Mouse (Mus musculus): ENCODE results near the gene Rwdd3. TPM values are rescaled to one million over a fixed set of nuclear protein-coding genes. Genes with fewer than 3 reads are reported as not detected.
A peak's percentile ranks its signal among the peaks of the same experiment; 100 is the strongest.

The Rwdd3 gene
- polyA plus RNA-seq, 1 experiment from 2014 or later, result 3.2 TPM

DNA sequence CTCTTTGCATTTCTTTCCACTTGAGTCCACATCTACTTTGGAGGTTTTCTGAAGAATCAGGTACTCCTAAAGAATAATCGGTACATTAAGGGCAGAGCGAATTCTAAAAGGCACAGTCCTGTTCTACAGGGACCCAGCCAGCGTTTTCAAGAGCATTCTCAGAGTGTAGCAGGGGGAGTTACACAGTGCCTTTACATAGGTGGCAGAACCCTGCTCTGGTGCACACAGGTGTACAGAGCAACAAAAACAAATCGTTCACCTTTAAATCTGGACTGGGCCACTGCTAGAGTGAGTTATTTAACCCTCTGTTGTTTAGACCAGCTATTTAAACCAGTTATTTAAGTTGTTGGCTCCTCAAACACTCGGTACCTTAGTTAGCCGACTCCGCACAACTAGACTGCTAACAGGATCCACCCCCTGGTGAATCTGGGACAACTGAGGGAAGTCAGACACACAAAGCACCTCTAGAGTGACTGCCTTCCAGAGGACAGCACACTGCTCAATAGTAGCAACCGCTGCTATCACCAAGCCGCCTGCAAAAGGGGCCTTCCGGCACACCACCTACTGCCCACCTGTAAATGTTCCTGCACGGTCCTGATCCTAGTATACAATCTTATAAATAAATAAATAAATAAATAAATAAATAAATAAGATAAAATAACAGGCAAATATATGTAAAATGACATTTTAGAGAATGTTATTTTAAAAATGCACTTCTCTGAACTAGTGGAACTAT, 14.9 kb downstream of the Rwdd3 start:
- H3K4me1 ChIP-seq (replicated peaks), result peaks cover 21% of the 10 kb centered on the region
- 58% methylated on average over 11 of the region's 11 CpGs for WGBS
- no peak overlapping the region for H3K4me3 ChIP-seq
- H3K27ac ChIP-seq, result 0 out of 2 replicates have a peak overlapping the region, but pooled peaks have one; percentile 5
- no peaks in the 10 kb centered on the region for H3K27me3 ChIP-seq (ENCODE audit: insufficient read depth, poor library complexity, severe bottlenecking)
- H3K36me3 ChIP-seq, result no peaks in the 10 kb centered on the region
- DNase-seq (ENCODE audit: low spot score), result no peak
- no peaks in the 10 kb centered on the region for H3K9me3 ChIP-seq

- H3K27ac ChIP-seq, result no peak overlapping the region
- H3K4me1 ChIP-seq (replicated peaks), result peaks cover 21% of the 10 kb centered on the region
- H3K27me3 ChIP-seq (ENCODE audit: insufficient read depth, poor library complexity, severe bottlenecking), result no peaks in the 10 kb centered on the region
- peak overlapping the region; percentile 13; the same call in 1 of the 2 replicates for H3K4me3 ChIP-seq
- no peaks in the 10 kb centered on the region for H3K9me3 ChIP-seq
- WGBS, result 22% methylated on average over 7 of the region's 7 CpGs
- H3K36me3 ChIP-seq, result no peaks in the 10 kb centered on the region
- peak; percentile 17 for DNase-seq (ENCODE audit: low spot score)
Observed at GRCm38 (mm10) chr3:121156043-121156442, 15.5 kb downstream of the Rwdd3 start.

GRCm38 (mm10) chr3:121133937-121134336, 37.6 kb downstream of the Rwdd3 start:
- no peak for DNase-seq (ENCODE audit: low spot score)
- WGBS, result 87% methylated on average over 11 of the region's 11 CpGs
- H3K4me3 ChIP-seq, result no peak overlapping the region
- no peaks in the 10 kb centered on the region for H3K9me3 ChIP-seq
- no peak overlapping the region for H3K27ac ChIP-seq
- H3K36me3 ChIP-seq, result no peaks in the 10 kb centered on the region
- no peaks in the 10 kb centered on the region for H3K27me3 ChIP-seq (ENCODE audit: insufficient read depth, poor library complexity, severe bottlenecking)
- no peaks in the 10 kb centered on the region for H3K4me1 ChIP-seq (replicated peaks)

- Histone ChIP-seq H3K36me3 (no peaks in the 10 kb centered on the region), H3K27ac (no peak overlapping the region), H3K27me3 (ENCODE audit: insufficient read depth, poor library complexity, severe bottlenecking) (no peaks in the 10 kb centered on the region), H3K4me3 (no peak overlapping the region), H3K9me3 (no peaks in the 10 kb centered on the region), H3K4me1 (replicated peaks) (no peaks in the 10 kb centered on the region)
- 85% methylated on average over 5 of the region's 5 CpGs for WGBS
- no peak for DNase-seq (ENCODE audit: low spot score)
Observed at GRCm38 (mm10) chr3:121133039-121133438, 38.5 kb downstream of the Rwdd3 start.

DNA sequence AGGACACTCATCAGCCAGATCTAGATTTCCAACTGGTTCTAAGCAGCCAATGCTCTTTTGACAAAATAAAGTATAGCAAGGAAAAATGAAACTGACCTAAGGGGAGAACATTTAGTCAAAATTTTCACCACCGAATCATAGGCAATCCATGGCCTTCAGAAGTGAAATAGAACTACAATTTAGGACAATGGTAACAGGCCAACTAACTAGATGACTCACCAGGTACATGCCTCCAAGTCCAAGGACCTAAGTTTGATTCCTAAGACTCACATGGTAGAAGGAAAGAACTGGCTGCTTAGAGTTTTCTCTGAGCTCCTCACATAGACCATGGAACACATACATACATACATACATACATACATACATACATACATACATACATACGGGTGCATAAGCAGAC, 44.3 kb downstream of the Rwdd3 start:
- H3K27ac ChIP-seq, result no peak overlapping the region
- no peaks in the 10 kb centered on the region for H3K9me3 ChIP-seq

DNA sequence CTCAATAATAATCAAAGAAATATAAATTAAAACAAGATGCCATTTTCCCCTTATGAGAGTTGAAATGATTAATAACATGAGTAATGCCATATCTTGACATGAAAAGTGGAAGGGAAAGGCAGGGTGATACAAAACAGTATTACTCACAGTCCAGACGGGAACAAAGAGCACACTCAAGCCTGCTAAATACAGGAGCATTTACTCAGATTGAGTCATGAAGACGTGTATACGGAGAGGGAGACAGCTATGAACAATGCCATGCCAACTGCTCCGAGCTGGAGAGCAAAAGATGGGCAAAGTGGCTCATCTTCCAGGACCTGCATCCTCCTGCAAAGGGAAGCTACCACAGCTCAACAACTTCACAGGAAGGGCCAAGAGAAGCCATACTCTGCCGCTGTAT, 45.0 kb downstream of the Rwdd3 start:
- H3K4me3 ChIP-seq, result no peak overlapping the region
- no peak for DNase-seq (ENCODE audit: low spot score)
- no peaks in the 10 kb centered on the region for H3K9me3 ChIP-seq
- WGBS, result 90% methylated on average over 5 of the region's 5 CpGs
- no peaks in the 10 kb centered on the region for H3K4me1 ChIP-seq (replicated peaks)
- H3K27ac ChIP-seq, result no peak overlapping the region
- H3K27me3 ChIP-seq (ENCODE audit: insufficient read depth, poor library complexity, severe bottlenecking), result no peaks in the 10 kb centered on the region
- H3K36me3 ChIP-seq, result no peaks in the 10 kb centered on the region

More for the DNA sequence above, 44.3 kb downstream of the Rwdd3 start:
- Histone ChIP-seq H3K36me3 (no peaks in the 10 kb centered on the region), H3K4me1 (replicated peaks) (no peaks in the 10 kb centered on the region), H3K27me3 (ENCODE audit: insufficient read depth, poor library complexity, severe bottlenecking) (no peaks in the 10 kb centered on the region), H3K4me3 (no peak overlapping the region)
- no peak for DNase-seq (ENCODE audit: low spot score)
- 88% methylated on average over 2 of the region's 2 CpGs for WGBS

- Histone ChIP-seq H3K4me3 (no peak overlapping the region), H3K27ac (no peak overlapping the region), H3K27me3 (ENCODE audit: insufficient read depth, poor library complexity, severe bottlenecking) (no peaks in the 10 kb centered on the region), H3K9me3 (no peaks in the 10 kb centered on the region), H3K36me3 (no peaks in the 10 kb centered on the region), H3K4me1 (replicated peaks) (no peaks in the 10 kb centered on the region)
- WGBS, result 86% methylated on average over 5 of the region's 5 CpGs
- DNase-seq (ENCODE audit: low spot score), result no peak
Observed at GRCm38 (mm10) chr3:121121072-121121471, 50.4 kb downstream of the Rwdd3 start.

DNA sequence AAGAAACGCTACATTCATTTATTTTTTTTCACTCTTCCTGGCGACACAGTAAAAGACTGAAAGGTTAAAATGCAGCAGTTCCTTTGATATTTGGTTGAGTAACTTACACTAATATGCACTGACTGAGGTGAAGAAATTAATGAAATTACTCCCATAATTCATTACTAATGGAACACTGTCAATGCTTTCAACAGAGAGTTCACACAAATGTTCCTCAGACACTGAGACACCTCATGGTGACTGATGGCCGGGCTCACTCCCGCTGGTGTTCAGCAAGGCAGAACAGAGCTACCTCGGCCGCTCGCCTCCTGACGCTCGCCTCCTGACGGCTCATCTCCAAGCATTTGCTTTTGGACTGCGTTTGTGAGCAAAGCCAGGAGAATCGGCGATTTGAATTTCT, 54.9 kb downstream of the Rwdd3 start:
- no peak for DNase-seq (ENCODE audit: low spot score)
- no peaks in the 10 kb centered on the region for H3K4me1 ChIP-seq (replicated peaks)
- no peaks in the 10 kb centered on the region for H3K27me3 ChIP-seq (ENCODE audit: insufficient read depth, poor library complexity, severe bottlenecking)
- no peaks in the 10 kb centered on the region for H3K36me3 ChIP-seq
- H3K4me3 ChIP-seq, result no peak overlapping the region
- no peaks in the 10 kb centered on the region for H3K9me3 ChIP-seq
- no peak overlapping the region for H3K27ac ChIP-seq
- WGBS, result 77% methylated on average over 13 of the region's 13 CpGs

DNA sequence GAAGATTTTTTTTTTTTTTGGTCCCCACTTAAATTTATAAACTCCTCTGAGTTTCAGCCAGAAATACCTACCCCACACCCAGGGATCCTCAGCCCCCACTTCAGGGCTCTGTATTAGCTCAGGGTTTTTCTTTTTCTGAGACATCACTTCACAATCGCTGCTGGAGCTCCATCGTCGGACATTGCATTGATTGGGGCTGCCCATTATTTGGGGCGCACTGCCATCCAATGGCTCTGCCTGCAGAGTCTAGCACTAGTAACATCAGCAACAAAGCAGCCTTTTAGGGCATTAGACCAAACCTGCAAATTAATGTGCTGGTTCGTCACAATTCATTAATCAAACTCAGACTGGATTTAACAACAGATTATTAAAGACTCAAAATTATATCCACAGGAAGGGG, 55.4 kb downstream of the Rwdd3 start:
- Histone ChIP-seq H3K4me3 (no peak overlapping the region), H3K9me3 (no peaks in the 10 kb centered on the region)

GRCm38 (mm10) chr3:121111068-121111467, 60.4 kb downstream of the Rwdd3 start:
- Histone ChIP-seq H3K36me3 (no peaks in the 10 kb centered on the region), H3K27ac (no peak overlapping the region), H3K4me3 (no peak overlapping the region), H3K4me1 (replicated peaks) (no peaks in the 10 kb centered on the region), H3K9me3 (no peaks in the 10 kb centered on the region), H3K27me3 (ENCODE audit: insufficient read depth, poor library complexity, severe bottlenecking) (no peaks in the 10 kb centered on the region)
- no peak for DNase-seq (ENCODE audit: low spot score)
- 92% methylated on average over 8 of the region's 8 CpGs for WGBS

More for the DNA sequence above, 55.4 kb downstream of the Rwdd3 start:
- H3K27ac ChIP-seq, result no peak overlapping the region
- WGBS, result 91% methylated on average over 5 of the region's 5 CpGs
- DNase-seq (ENCODE audit: low spot score), result no peak
- no peaks in the 10 kb centered on the region for H3K36me3 ChIP-seq
- H3K4me1 ChIP-seq (replicated peaks), result no peaks in the 10 kb centered on the region
- no peaks in the 10 kb centered on the region for H3K27me3 ChIP-seq (ENCODE audit: insufficient read depth, poor library complexity, severe bottlenecking)

DNA sequence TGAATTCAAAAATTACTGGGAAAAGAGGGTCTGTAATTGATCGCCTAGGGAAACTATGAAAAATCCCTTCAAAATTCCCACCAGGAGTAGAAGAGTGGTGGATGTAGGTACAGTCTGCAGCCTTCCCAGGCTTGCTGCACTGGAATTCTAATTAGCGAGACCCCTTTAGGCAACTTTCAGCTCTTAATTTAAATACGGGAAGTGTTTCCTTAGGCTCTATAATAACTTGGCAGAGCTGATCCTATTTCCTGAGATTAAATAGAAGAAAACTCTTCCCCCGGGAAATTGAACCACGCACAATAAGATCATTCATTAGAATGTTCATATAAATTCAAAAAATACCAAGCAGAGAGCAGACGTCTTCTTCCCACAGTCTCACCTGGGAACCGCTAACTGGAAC, 61.1 kb downstream of the Rwdd3 start:
- Histone ChIP-seq H3K27ac (no peak overlapping the region), H3K4me1 (replicated peaks) (no peaks in the 10 kb centered on the region), H3K36me3 (no peaks in the 10 kb centered on the region), H3K4me3 (no peak overlapping the region), H3K9me3 (no peaks in the 10 kb centered on the region), H3K27me3 (ENCODE audit: insufficient read depth, poor library complexity, severe bottlenecking) (no peaks in the 10 kb centered on the region)
- 92% methylated on average over 7 of the region's 7 CpGs for WGBS
- DNase-seq (ENCODE audit: low spot score), result no peak

DNA sequence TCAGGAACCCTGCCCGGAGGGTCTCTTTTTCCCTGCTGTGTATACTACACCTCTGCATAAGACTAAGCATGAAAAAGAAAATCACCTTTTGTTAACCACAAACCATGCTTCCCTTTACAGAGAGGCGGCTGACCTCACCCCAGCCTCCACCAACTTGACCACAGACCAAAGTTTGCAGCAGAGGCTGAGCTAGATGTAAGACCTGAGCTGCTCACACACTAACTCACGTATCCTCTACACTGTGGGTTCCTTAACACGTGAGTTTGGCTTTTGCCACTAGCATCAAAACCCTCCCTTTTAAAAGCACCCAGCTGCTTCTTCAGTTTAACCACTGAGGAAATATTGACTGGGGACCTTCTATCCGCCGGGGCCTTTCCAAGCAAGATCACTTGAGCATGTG, 64.0 kb downstream of the Rwdd3 start:
- 85% methylated on average over 6 of the region's 6 CpGs for WGBS
- Histone ChIP-seq H3K9me3 (no peaks in the 10 kb centered on the region), H3K36me3 (no peaks in the 10 kb centered on the region), H3K27ac (no peak overlapping the region), H3K4me1 (replicated peaks) (no peaks in the 10 kb centered on the region), H3K27me3 (ENCODE audit: insufficient read depth, poor library complexity, severe bottlenecking) (no peaks in the 10 kb centered on the region), H3K4me3 (no peak overlapping the region)
- DNase-seq (ENCODE audit: low spot score), result no peak

DNA sequence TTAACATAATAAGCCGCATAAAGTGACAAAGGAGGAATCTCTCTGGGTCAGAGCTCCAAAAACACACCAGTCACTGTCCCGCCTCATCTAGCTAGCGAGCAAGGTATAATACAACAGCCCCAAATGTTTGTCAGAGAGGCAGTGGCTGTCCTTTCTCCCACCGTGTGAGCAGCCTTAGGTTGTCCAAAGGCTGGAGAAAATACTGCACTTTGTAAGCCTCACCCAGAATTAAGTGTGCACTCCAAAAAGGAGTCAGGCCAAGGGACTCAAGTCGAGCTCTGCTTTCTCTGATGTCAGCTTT, 66.1 kb downstream of the Rwdd3 start:
- Histone ChIP-seq H3K9me3 (no peaks in the 10 kb centered on the region), H3K4me1 (replicated peaks) (no peaks in the 10 kb centered on the region), H3K4me3 (no peak overlapping the region), H3K27ac (no peak overlapping the region), H3K27me3 (ENCODE audit: insufficient read depth, poor library complexity, severe bottlenecking) (no peaks in the 10 kb centered on the region), H3K36me3 (no peaks in the 10 kb centered on the region)
- no peak for DNase-seq (ENCODE audit: low spot score)
- WGBS, result 70% methylated on average over 5 of the region's 5 CpGs
